Mouse (Mus musculus) kidney, postnatal 25 days (tissue): ENCODE measurements around the gene Fhl2.
"Not testable (repeated sequence)": the region's sequence is repeated elsewhere in the genome, so short reads cannot be mapped to it uniquely, and the experiment has no call there.

Experiments used
- DNase-seq, 2 experiments: peaks; one replicate each; pipeline ENCODE4 v3.0.0; 2021; ENCODE audit warnings: mixed read lengths in 2 of 2

Fhl2 gene

GRCm38 (mm10) chr1:43191078-43191477 is 5.7 kb downstream of the Fhl2 start:
- DNase-seq = no peak

GRCm38 (mm10) chr1:43188893-43189292 is 7.9 kb downstream of the Fhl2 start:
- DNase-seq = not testable (repeated sequence)

- no peak for DNase-seq
Observed at GRCm38 (mm10) chr1:43186334-43186733, 10.4 kb downstream of the Fhl2 start.

GRCm38 (mm10) chr1:43180912-43181311 is 15.9 kb downstream of the Fhl2 start:
- DNase-seq = no peak

GRCm38 (mm10) chr1:43178780-43179179 is 18.0 kb downstream of the Fhl2 start:
- DNase-seq = no peak

- no peak for DNase-seq
Observed at GRCm38 (mm10) chr1:43178378-43178777, 18.4 kb downstream of the Fhl2 start.

- no peak for DNase-seq
Observed at GRCm38 (mm10) chr1:43173283-43174226, 23.2 kb downstream of the Fhl2 start.

- no peak for DNase-seq
Observed at GRCm38 (mm10) chr1:43171816-43172215, 25.0 kb downstream of the Fhl2 start.

GRCm38 (mm10) chr1:43171093-43171492 is 25.7 kb downstream of the Fhl2 start:
- peak in 1 of 2 experiments; percentile 49 for DNase-seq

GRCm38 (mm10) chr1:43169661-43170060 is 27.1 kb downstream of the Fhl2 start:
- DNase-seq = no peak

- no peak for DNase-seq
Observed at GRCm38 (mm10) chr1:43169227-43169626, 27.6 kb downstream of the Fhl2 start.

GRCm38 (mm10) chr1:43168618-43169017 is 28.2 kb downstream of the Fhl2 start:
- DNase-seq = no peak

GRCm38 (mm10) chr1:43168026-43168425 is 28.8 kb downstream of the Fhl2 start:
- DNase-seq = no peak

- DNase-seq = no peak
Observed at GRCm38 (mm10) chr1:43164582-43164981, 32.2 kb downstream of the Fhl2 start.

GRCm38 (mm10) chr1:43163467-43164418 is 33.0 kb downstream of the Fhl2 start:
- peak; percentile 77 to 88 for DNase-seq

- DNase-seq = no peak
Observed at GRCm38 (mm10) chr1:43163084-43163466, 33.7 kb downstream of the Fhl2 start.

GRCm38 (mm10) chr1:43162394-43162793 is 34.4 kb downstream of the Fhl2 start:
- no peak for DNase-seq

- no peak for DNase-seq
Observed at GRCm38 (mm10) chr1:43159429-43159828, 37.4 kb downstream of the Fhl2 start.

GRCm38 (mm10) chr1:43157907-43158306 is 38.9 kb downstream of the Fhl2 start:
- DNase-seq = no peak

- DNase-seq = no peak
Observed at GRCm38 (mm10) chr1:43154491-43154890, 42.3 kb downstream of the Fhl2 start.

- DNase-seq = no peak
Observed at GRCm38 (mm10) chr1:43153538-43153937, 43.2 kb downstream of the Fhl2 start.

- no peak for DNase-seq
Observed at GRCm38 (mm10) chr1:43152626-43153025, 44.2 kb downstream of the Fhl2 start.

- DNase-seq = peak in 1 of 2 experiments; percentile 51
Observed at GRCm38 (mm10) chr1:43150225-43150624, 46.6 kb downstream of the Fhl2 start.
